Mouse (Mus musculus): ENCODE measurements around the gene Slc11a1. TPM values are rescaled to one million over a fixed set of nuclear protein-coding genes. Genes with fewer than 3 reads are reported as not detected.
"Not testable (repeated sequence)": the region's sequence is repeated elsewhere in the genome, so short reads cannot be mapped to it uniquely, and the experiment has no call there.

Slc11a1 gene
- total RNA-seq (2021) = 1 to 10 TPM; 1.2 to 3.7 TPM

GRCm38 (mm10) chr1:74374980-74375379 is at the start of gene Slc11a1:
Slc11a1 (plus strand) TSS chr1:74375195.
- DNase-seq = no peak
- intact Hi-C loops (cut with DNase I) = no loop called here

DNA sequence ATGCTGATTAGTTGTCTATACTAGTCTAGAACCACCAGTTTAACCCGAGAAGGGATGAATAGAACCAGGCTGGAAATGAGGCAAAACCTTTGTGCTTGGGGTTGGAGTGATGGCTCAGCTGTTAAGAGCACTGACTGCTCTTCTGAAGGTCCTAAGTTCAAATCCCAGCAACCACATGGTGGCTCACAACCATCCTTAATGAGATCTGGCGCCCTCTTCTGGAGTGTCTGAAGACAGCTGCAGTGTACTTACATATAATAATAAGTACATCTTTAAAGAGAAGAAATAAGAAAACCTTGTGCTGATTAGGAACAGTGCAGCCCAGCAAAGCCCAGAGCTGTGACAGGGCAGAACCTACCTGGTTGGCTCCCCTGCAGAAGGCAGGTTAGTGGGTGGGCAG is 48.1 kb upstream of the Slc11a1 start:
- intact Hi-C loops (cut with DNase I) = not testable (repeated sequence)

GRCm38 (mm10) chr1:74329899-74330431 is 45.0 kb upstream of the Slc11a1 start:
- intact Hi-C loops (cut with DNase I) = no loop called here
- DNase-seq = no peak

More for the DNA sequence above, 48.1 kb upstream of the Slc11a1 start:
- DNase-seq = not testable (repeated sequence)

GRCm38 (mm10) chr1:74331046-74331681 is 43.8 kb upstream of the Slc11a1 start:
- peak; percentile 51 to 61 for DNase-seq
- intact Hi-C loops (cut with DNase I) = no loop called here

DNA sequence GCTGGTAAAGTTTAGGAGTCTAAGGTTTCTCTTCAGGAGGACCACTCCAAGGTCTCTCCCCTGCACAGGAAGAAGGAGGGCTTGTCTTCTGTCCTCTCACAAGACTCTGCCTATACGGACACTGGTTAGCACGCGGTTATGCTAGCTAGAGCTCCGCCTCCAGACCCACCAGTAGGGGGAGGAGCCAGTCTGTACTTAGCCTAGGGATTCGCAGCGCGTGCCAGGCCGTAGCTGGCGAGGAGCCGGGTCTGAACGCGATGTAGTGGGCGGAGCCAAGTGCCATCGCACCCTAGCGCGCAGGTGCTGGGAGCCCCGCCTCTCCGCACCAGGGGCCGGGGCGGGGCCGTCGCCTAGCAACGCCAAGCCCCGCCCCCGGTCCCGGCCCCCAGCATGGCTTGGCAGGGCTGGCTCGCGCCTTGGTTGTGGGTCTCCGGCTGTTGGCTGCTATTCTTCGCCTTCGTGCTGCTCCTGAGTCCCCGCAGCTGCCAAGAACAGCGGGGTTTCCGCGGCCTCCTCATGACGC is 42.7 kb upstream of the Slc11a1 start:
- intact Hi-C loops (cut with DNase I) = loop anchor here (2.0 kb wide), 1 partner anchor 20 kb away; no protein-coding TSS in a partner anchor
- peak; percentile 96 to 98 for DNase-seq

- intact Hi-C loops (cut with DNase I) = loop anchor here (2.0 kb wide), 1 partner anchor 20 kb away; no protein-coding TSS in a partner anchor
- DNase-seq = no peak
Observed at GRCm38 (mm10) chr1:74332930-74333329, 42.1 kb upstream of the Slc11a1 start.

- intact Hi-C loops (cut with DNase I) = no loop called here
- DNase-seq = no peak
Observed at GRCm38 (mm10) chr1:74334607-74335006, 40.4 kb upstream of the Slc11a1 start.

GRCm38 (mm10) chr1:74335033-74335432 is 40.0 kb upstream of the Slc11a1 start:
- peak; percentile 55 to 56 for DNase-seq

DNA sequence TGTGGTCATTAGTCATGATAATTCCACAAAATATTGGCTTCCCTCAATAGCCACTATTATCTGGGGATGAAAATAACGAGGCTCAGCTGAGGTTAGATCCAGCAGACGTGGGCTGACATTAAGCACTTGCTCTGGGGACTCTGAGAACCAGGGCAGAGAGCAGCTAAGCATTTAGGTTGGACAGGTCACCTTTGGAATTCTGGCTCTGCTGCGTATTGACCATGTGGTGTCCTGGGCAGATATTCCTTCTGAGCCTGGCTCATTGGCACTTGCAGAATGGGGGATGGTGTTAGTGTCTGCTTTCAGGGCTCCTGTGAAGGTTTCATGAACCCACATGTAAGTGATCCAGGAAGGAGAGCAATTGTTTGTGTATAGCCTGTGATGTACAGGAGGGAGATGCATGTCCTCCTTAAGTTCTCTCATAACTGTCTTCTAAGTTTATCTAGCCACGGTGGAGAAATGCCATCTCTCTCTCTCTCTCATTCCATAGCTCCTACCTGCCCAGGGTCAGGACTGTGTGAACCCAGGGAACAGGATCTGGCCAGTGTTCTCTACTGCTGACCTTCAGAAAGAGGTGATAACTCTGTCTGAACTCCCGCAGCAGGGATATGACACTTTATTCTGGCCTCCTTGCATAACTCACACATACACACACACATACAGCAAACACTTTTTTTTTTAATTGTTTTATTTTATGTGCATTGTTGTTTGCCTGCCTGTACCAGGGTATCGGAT is 39.4 kb upstream of the Slc11a1 start:
- DNase-seq = peak; percentile 52 to 63
- intact Hi-C loops (cut with DNase I) = no loop called here

More at GRCm38 (mm10) chr1:74335033-74335432, 40.0 kb upstream of the Slc11a1 start:
- intact Hi-C loops (cut with DNase I) = no loop called here

DNA sequence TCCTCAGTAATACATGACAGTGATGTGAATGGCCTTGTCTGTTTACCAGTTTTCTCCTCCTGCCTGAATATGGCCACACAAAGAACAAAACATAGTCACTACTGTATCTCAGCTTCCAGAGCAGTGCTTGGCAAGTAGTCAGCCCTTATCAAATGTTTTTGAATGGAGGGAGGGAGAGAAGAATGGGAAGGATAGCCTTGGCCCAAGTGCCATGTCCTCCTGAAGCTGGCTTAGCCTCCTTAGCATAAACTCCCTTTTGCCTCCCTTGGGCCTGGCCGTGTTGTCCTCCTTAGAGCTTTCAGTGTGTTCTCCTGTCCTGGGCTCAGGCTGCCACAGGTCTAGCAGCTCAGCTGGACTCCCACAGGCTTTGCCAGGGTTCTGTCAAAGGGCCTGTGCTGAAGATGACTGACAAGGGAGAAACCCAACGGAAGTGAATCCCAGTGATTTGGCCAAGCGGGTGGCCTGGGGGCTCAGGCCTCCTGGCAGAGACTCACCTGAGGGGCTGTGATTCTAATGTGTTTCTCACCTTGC is 37.7 kb upstream of the Slc11a1 start:
- peak in 1 of 2 experiments; percentile 42 for DNase-seq
- intact Hi-C loops (cut with DNase I) = no loop called here

DNA sequence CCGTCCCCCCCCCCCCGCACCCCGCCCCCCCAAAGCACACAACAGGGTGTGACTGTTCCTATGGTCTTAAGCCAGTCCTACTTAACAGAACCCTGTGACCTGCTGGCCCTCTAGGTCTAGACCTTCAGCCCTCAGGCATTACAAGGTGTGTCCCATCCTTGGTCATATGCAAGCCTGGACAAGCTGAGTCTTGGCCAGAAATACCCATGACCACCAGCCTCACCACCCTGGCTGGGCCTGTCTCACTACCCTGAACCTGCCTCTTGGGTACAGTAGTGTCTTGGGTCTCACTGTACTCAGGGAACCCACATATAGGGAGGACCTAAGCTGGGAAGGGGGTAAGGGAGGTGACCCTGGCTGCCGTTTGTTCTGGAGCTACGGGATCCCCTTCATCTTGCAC is 37.0 kb upstream of the Slc11a1 start:
- no peak for DNase-seq
- intact Hi-C loops (cut with DNase I) = no loop called here

DNA sequence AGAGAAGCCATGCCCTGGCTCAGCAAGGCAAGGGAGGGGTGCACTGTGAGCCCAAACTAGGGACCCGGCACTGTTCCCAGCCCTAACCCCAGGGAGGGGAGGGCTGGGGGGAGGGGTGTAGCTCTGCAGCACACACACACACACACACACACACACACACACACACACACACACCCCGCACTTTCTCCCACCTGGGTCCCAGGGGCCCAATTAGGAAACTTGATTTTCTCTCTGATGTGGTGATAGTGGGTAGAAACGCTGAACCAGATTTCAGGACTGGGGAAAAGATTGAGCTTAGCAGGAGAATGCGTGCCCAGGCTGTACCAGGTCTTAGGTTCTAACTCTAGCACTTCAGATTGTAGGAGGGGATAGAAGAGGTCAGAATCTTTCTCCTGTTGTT is 36.4 kb upstream of the Slc11a1 start:
- no peak for DNase-seq
- intact Hi-C loops (cut with DNase I) = no loop called here

GRCm38 (mm10) chr1:74339917-74340316 is 35.1 kb upstream of the Slc11a1 start:
- DNase-seq = peak in 1 of 2 experiments; percentile 23
- intact Hi-C loops (cut with DNase I) = no loop called here

- DNase-seq = peak; percentile 83
- intact Hi-C loops (cut with DNase I) = no loop called here
Observed at GRCm38 (mm10) chr1:74340361-74340764, 34.6 kb upstream of the Slc11a1 start.

DNA sequence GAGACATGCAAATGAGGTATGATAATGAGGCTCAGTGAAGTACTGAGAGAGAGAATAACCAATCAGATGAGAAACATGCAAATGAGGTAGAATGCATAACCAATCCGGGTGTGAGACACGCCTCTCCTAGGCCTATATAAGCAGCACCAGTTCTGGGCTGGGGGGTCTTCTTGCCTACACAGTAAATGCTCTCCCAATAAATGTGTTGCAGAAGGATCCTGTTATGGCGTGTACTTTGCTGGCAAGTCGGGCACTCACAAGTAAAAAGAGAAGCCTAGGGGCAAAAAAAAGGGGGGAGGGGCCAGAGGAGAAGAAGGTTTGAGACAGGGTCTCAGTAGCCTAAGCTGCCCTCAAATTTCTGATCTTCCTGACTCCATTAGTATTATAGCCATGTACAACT is 34.0 kb upstream of the Slc11a1 start:
- intact Hi-C loops (cut with DNase I); DNase-seq: not testable (repeated sequence)

- intact Hi-C loops (cut with DNase I) = loop anchor here (2.0 kb wide), 1 partner anchor 19 kb away; no protein-coding TSS in a partner anchor
- no peak for DNase-seq
Observed at GRCm38 (mm10) chr1:74341898-74342297, 33.1 kb upstream of the Slc11a1 start.

GRCm38 (mm10) chr1:74342308-74342707 is 32.7 kb upstream of the Slc11a1 start:
- intact Hi-C loops (cut with DNase I) = loop anchor here (2.0 kb wide), 1 partner anchor 18 kb away; no protein-coding TSS in a partner anchor
- DNase-seq = no peak

- intact Hi-C loops (cut with DNase I) = loop anchor here (2.0 kb wide), 1 partner anchor 18 kb away; no protein-coding TSS in a partner anchor
- no peak for DNase-seq
Observed at GRCm38 (mm10) chr1:74343161-74343560, 31.8 kb upstream of the Slc11a1 start.

DNA sequence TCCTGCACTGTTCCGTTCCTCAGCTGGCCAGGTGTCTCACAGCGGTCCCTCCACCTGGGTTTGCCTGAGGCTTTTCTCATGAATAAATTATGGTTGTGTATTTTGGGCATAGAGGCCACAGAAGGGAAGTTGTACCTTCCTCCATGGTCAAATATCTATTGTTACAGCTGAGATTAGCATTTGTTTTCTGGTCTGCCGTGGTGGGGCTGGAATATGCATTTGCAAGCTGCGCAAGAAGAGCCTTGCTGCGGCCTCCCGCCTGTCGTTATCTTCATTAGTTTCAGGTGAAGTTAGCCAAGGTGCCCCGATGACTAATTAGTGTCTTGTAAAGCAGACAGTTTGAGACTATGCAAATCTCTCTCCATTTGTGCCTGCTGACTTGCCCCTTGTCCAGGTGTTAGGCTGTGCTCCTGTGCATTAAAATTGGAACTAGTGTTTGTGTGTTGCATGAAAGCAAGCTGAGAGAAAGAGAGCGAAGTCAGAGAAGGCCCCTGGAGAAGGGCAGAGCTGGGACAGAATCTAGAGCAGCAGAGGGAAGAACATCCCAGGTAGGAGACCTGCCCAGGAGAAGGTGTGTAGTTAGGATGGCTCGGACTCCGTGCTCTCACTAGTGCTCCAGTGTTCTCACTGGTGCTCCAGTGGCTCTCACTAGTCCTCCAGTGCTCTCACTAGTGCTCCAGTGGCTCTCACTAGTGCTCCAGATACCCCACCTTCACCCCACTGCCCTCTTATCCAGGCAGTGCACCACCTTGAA is 30.7 kb upstream of the Slc11a1 start:
- intact Hi-C loops (cut with DNase I) = no loop called here

GRCm38 (mm10) chr1:74351185-74351769 is 23.7 kb upstream of the Slc11a1 start:
- intact Hi-C loops (cut with DNase I) = no loop called here
- no peak for DNase-seq

More for the DNA sequence above, 30.7 kb upstream of the Slc11a1 start:
- no peak for DNase-seq

Data from heart, postnatal 10 days (tissue).